Mouse (Mus musculus) retina, postnatal 7 days (tissue): ENCODE data around the gene Pdcd4.
"Not testable (repeated sequence)": the region's sequence is repeated elsewhere in the genome, so short reads cannot be mapped to it uniquely, and the experiment has no call there.

ENCODE experiments used
- DNase-seq: peaks from one replicate; pipeline ENCODE4 v3.0.0-alpha.2; 2012; ENCODE audit warnings: low read depth, low spot score

The Pdcd4 gene

GRCm38 (mm10) chr19:53944786-53945169 is 52.7 kb downstream of the Pdcd4 start:
- DNase-seq = no peak

- peak; percentile 24 for DNase-seq
These were observed 53.4 kb downstream of the Pdcd4 start for GRCm38 (mm10) chr19:53945171-53946042.

- no peak for DNase-seq
These were observed 65.5 kb downstream of the Pdcd4 start for GRCm38 (mm10) chr19:53957513-53957912.

- no peak for DNase-seq
These were observed 70.5 kb downstream of the Pdcd4 start for GRCm38 (mm10) chr19:53962511-53962910.

- not testable (repeated sequence) for DNase-seq
These were observed 72.3 kb downstream of the Pdcd4 start for GRCm38 (mm10) chr19:53964347-53964746.

- DNase-seq = no peak
These were observed 73.0 kb downstream of the Pdcd4 start for GRCm38 (mm10) chr19:53964910-53965633.

- no peak for DNase-seq
These were observed 77.2 kb downstream of the Pdcd4 start for GRCm38 (mm10) chr19:53969226-53969625.

- DNase-seq = no peak
These were observed 79.9 kb downstream of the Pdcd4 start for GRCm38 (mm10) chr19:53971938-53972337.

- DNase-seq = no peak
These were observed 81.6 kb downstream of the Pdcd4 start for GRCm38 (mm10) chr19:53973656-53974055.
